Mouse (Mus musculus) testis, adult 2 months (tissue): ENCODE measurements around the gene Dazap1.

ENCODE experiments used
- CTCF ChIP-seq: fragments of 200-500 bp; IDR thresholded peaks from 2 replicates; pipeline ENCODE4 v1.5.1; 2012; ENCODE audit warnings: low read depth, mild to moderate bottlenecking, inconsistent platforms, low read length, moderate library complexity; ENCODE audit not compliant: control insufficient read depth, insufficient read depth, insufficient replicate concordance
- POLR2A ChIP-seq: fragments of 200-500 bp; IDR thresholded peaks from 2 replicates; pipeline ENCODE4 v1.6.1; 2012; ENCODE audit warnings: low read depth, mild to moderate bottlenecking, inconsistent platforms, low read length, moderate library complexity; ENCODE audit not compliant: control insufficient read depth

DNA sequence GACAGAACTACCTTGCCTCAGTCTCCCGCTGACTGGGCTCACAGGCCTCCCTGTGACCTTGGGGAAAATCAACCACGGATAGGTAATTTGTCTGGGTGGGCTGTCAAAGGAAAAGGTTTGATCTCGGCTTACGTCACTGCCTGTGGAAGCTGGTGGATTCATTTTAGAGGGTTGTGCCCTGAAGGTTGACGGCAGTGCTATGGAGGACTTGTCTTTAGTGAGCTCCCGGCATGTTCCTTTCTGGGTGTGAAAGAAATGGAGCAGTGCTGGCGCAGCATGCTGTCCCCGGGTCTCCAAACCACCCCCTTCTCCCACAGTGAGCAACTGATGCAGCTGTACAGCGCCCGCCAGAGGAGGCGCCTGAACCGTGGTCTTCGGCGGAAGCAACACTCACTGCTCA, 32.0 kb downstream of the Dazap1 start:
- TF ChIP-seq POLR2A: no peak
- TF ChIP-seq CTCF: no peak
